Mouse (Mus musculus) thymus, postnatal 25 days (tissue): ENCODE measurements around the gene Cdk6.
A peak's percentile ranks its signal among the peaks of the same experiment; 100 is the strongest.
"Not testable (repeated sequence)": the region's sequence is repeated elsewhere in the genome, so short reads cannot be mapped to it uniquely, and the experiment has no call there.

Experiments used
- DNase-seq: peaks from one replicate; pipeline ENCODE4 v3.0.0; 2022

The Cdk6 gene

GRCm38 (mm10) chr5:3345540-3345939, 4.3 kb downstream of the Cdk6 start:
- DNase-seq: not testable (repeated sequence)

- DNase-seq: not testable (repeated sequence)
These were observed 8.1 kb downstream of the Cdk6 start for GRCm38 (mm10) chr5:3349393-3349792.

- DNase-seq: not testable (repeated sequence)
These were observed 10.6 kb downstream of the Cdk6 start for GRCm38 (mm10) chr5:3351836-3352235.

DNA sequence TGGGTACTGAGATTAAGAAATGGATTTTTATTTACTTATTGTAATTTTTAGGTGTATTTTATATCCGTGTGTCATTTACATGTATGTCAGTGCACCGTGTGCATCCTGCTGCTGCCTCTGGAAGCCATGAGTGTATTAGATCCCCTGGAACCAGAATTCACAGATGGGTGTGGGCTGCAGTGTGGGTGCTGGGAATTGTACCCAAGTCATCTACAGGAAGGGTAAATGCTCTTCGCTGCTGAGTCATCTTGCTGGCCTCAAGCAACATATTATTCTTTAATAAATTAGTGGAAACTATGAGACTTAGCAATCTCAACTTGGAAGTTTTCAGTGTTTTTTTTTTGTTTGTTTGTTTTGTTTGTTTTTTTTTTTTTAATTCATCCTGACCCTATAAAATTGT, 11.0 kb downstream of the Cdk6 start:
- no peak for DNase-seq

GRCm38 (mm10) chr5:3352827-3353226, 11.5 kb downstream of the Cdk6 start:
- DNase-seq: no peak

DNA sequence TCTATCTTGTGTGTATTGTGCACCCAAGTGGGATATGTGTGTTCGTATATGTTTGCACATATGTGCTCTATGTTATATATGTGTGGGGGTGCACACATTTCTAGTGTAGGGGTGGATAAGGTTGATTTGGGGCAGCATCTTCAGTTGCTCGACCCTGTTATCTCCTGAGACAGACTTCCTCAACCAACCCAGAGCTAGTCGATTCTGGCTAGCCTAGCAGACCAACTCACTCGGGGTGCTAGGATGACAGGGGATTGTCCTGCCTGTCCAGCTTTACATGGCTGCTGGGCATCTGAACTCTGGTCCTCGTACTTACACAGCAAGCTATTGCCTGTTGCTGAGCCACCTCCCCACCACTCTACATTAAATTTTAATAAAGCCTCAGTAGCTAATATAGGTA, 13.0 kb downstream of the Cdk6 start:
- no peak for DNase-seq

- DNase-seq: no peak
These were observed 13.8 kb downstream of the Cdk6 start for GRCm38 (mm10) chr5:3355032-3355536.

- no peak for DNase-seq
These were observed 14.4 kb downstream of the Cdk6 start for GRCm38 (mm10) chr5:3355560-3356260.

GRCm38 (mm10) chr5:3356261-3356778, 15.0 kb downstream of the Cdk6 start:
- DNase-seq: peak; percentile 19

GRCm38 (mm10) chr5:3357496-3357895, 16.2 kb downstream of the Cdk6 start:
- no peak for DNase-seq

- DNase-seq: no peak
These were observed 17.6 kb downstream of the Cdk6 start for GRCm38 (mm10) chr5:3358687-3359520.

DNA sequence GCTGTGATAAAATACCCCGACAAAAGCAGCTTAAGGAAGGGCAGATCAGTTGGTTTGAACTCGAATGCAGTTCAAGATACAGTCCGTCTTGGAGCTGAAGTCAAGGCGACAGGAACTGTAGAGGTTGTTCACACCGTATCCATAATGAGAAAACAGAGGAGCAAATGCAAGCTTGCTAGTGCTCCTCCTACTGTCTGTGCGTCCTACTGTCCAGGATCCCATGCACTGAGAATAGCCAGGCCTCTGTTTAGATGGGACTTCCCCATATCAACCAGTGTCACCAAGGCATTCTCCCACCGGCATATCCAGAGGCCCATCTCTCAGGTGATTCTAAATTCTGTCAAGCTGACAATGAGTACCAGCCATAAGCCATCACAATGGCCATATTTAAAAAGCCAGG, 18.6 kb downstream of the Cdk6 start:
- DNase-seq: no peak

- DNase-seq: no peak
These were observed 20.0 kb downstream of the Cdk6 start for GRCm38 (mm10) chr5:3361252-3361651.

DNA sequence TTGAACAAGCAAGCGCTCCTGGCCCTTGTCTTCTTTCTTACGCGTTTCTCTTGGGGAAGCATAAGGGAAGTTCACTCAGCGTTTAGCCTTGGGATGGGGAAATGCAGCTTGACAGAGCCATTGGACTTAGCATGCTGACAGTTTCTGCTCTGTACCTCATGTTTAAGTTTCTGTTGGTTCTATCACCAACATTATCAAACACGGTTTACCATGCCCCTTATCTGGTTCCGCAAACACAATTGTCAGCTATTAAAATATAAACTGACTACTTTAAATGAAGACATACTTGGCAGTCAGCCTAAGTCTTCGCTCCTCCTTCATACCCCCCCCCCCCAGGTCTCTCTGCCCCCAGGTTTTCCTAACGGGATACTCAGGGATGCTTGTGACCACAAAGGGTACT, 20.8 kb downstream of the Cdk6 start:
- no peak for DNase-seq

- DNase-seq: no peak
These were observed 22.0 kb downstream of the Cdk6 start for GRCm38 (mm10) chr5:3363036-3363983.

DNA sequence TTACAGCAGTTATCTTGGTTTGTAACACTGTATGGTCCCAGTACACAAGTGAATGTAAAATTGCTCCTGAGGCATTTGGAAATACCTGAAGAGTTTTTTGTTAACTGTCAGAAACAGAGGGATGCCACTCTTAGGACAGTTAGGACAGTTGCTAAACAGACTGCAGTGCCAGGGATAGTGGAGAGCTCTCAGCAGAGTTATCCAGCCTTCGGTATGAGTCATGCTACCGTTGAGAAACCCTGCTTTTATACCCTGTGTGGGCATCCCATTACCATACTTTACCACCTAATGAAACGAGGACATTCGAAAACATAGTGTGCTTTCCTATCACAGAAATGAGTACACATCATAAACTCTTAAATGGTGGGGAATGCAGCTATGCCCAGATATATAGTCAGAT, 25.8 kb downstream of the Cdk6 start:
- DNase-seq: no peak

- DNase-seq: no peak
These were observed 28.0 kb downstream of the Cdk6 start for GRCm38 (mm10) chr5:3369317-3369716.

- no peak for DNase-seq
These were observed 29.9 kb downstream of the Cdk6 start for GRCm38 (mm10) chr5:3371212-3371611.

DNA sequence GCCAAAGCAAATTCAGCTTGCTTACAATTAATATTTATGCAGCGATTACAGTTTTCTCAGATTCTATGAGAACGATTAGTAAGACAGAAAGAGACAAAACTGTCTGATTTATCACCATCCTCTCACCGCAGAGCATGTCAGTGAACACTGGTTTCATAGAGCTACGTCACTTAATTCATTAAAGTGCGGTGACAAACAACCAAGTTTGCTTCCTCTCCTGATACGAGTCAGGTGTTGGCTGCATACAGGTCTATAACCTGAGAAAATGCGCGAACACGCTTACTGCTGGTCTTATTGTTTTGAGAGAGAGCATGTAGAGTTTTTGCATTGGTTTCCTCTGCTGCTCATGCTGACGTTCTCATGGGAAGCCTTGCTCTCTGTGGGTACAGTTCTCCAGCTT, 31.9 kb downstream of the Cdk6 start:
- DNase-seq: no peak

- DNase-seq: no peak
These were observed 33.5 kb downstream of the Cdk6 start for GRCm38 (mm10) chr5:3374763-3375162.

GRCm38 (mm10) chr5:3376167-3376566, 34.9 kb downstream of the Cdk6 start:
- no peak for DNase-seq

GRCm38 (mm10) chr5:3379252-3379651, 38.0 kb downstream of the Cdk6 start:
- no peak for DNase-seq
